Mouse (Mus musculus): Measurements from ENCODE around the gene Kiz. TPM values are rescaled to one million over a fixed set of nuclear protein-coding genes. Genes with fewer than 3 reads are reported as not detected.

The Kiz gene
- total and polyA plus RNA-seq, 2 experiments from 2014 or later, result 18.1 to 18.2 TPM

GRCm38 (mm10) chr2:146975453-146976028 is 119.9 kb downstream of the Kiz start:
- Histone ChIP-seq H3K36me3 (ENCODE audit: insufficient read depth) (no peaks in the 10 kb centered on the region), H3K9ac (no peak overlapping the region), H3K4me2 (ENCODE audit: low read depth) (no peak overlapping the region), H3K27me3 (ENCODE audit: insufficient read depth, low read length) (no peaks in the 10 kb centered on the region), H3K9me3 (ENCODE audit: low read length) (no peaks in the 10 kb centered on the region), H3K27ac (ENCODE audit: low read depth, low read length) (no peak overlapping the region), H3K4me1 (ENCODE audit: insufficient read depth) (no peaks in the 10 kb centered on the region), H3K4me3 (ENCODE audit: low read depth, low read length) (no peak overlapping the region)
- WGBS, result 64% methylated on average over 3 of the region's 3 CpGs
- TF ChIP-seq CTCF (IDR thresholded peaks at IDR 0.05; ENCODE audit: low read depth), result no peak
- DNase-seq, result no peak
- no peak for ATAC-seq

GRCm38 (mm10) chr2:146982786-146983185 is 127.1 kb downstream of the Kiz start:
- whole genome bisulfite sequencing, result 95% methylated on average over 2 of the region's 2 CpGs
- no peak for ATAC-seq
- TF ChIP-seq CTCF (IDR thresholded peaks at IDR 0.05; ENCODE audit: low read depth), result no peak
- Histone ChIP-seq H3K4me3 (ENCODE audit: low read depth, low read length) (no peak overlapping the region), H3K9me3 (ENCODE audit: low read length) (no peaks in the 10 kb centered on the region), H3K27me3 (ENCODE audit: insufficient read depth, low read length) (no peaks in the 10 kb centered on the region), H3K36me3 (ENCODE audit: insufficient read depth) (no peaks in the 10 kb centered on the region), H3K9ac (no peak overlapping the region), H3K4me1 (ENCODE audit: insufficient read depth) (no peaks in the 10 kb centered on the region), H3K4me2 (ENCODE audit: low read depth) (no peak overlapping the region), H3K27ac (ENCODE audit: low read depth, low read length) (no peak overlapping the region)
- no peak for DNase-seq

GRCm38 (mm10) chr2:146984831-146985230 is 129.2 kb downstream of the Kiz start:
- Histone ChIP-seq H3K4me2 (ENCODE audit: low read depth) (no peak overlapping the region), H3K4me3 (ENCODE audit: low read depth, low read length) (no peak overlapping the region), H3K9me3 (ENCODE audit: low read length) (no peaks in the 10 kb centered on the region), H3K27ac (ENCODE audit: low read depth, low read length) (no peak overlapping the region), H3K9ac (no peak overlapping the region), H3K4me1 (ENCODE audit: insufficient read depth) (no peaks in the 10 kb centered on the region), H3K27me3 (ENCODE audit: insufficient read depth, low read length) (no peaks in the 10 kb centered on the region), H3K36me3 (ENCODE audit: insufficient read depth) (no peaks in the 10 kb centered on the region)
- 92% methylated on average over 2 of the region's 2 CpGs for WGBS
- TF ChIP-seq CTCF (IDR thresholded peaks at IDR 0.05; ENCODE audit: low read depth), result no peak
- no peak for ATAC-seq
- no peak for DNase-seq

GRCm38 (mm10) chr2:146985807-146986206 is 130.1 kb downstream of the Kiz start:
- Histone ChIP-seq H3K4me3 (ENCODE audit: low read depth, low read length) (no peak overlapping the region), H3K36me3 (ENCODE audit: insufficient read depth) (no peaks in the 10 kb centered on the region), H3K27me3 (ENCODE audit: insufficient read depth, low read length) (no peaks in the 10 kb centered on the region), H3K9me3 (ENCODE audit: low read length) (no peaks in the 10 kb centered on the region), H3K27ac (ENCODE audit: low read depth, low read length) (no peak overlapping the region), H3K9ac (no peak overlapping the region), H3K4me1 (ENCODE audit: insufficient read depth) (no peaks in the 10 kb centered on the region), H3K4me2 (ENCODE audit: low read depth) (no peak overlapping the region)
- ATAC-seq (no peak), DNase-seq (no peak)
- 93% methylated on average over 1 of the region's 1 CpGs for WGBS
- no peak for TF ChIP-seq CTCF (IDR thresholded peaks at IDR 0.05; ENCODE audit: low read depth)

GRCm38 (mm10) chr2:146986429-146986828 is 130.8 kb downstream of the Kiz start:
- H3K36me3 ChIP-seq (ENCODE audit: insufficient read depth), result no peaks in the 10 kb centered on the region
- no peak for TF ChIP-seq CTCF (IDR thresholded peaks at IDR 0.05; ENCODE audit: low read depth)
- ATAC-seq, result no peak
- no peaks in the 10 kb centered on the region for H3K9me3 ChIP-seq (ENCODE audit: low read length)
- H3K9ac ChIP-seq, result no peak overlapping the region
- H3K27ac ChIP-seq (ENCODE audit: low read depth, low read length), result no peak overlapping the region
- no peak overlapping the region for H3K4me2 ChIP-seq (ENCODE audit: low read depth)
- H3K27me3 ChIP-seq (ENCODE audit: insufficient read depth, low read length), result no peaks in the 10 kb centered on the region
- no peak overlapping the region for H3K4me3 ChIP-seq (ENCODE audit: low read depth, low read length)
- no peak for DNase-seq
- H3K4me1 ChIP-seq (ENCODE audit: insufficient read depth), result no peaks in the 10 kb centered on the region

GRCm38 (mm10) chr2:147007265-147007664 is 151.6 kb downstream of the Kiz start:
- Histone ChIP-seq H3K4me2 (ENCODE audit: low read depth) (no peak overlapping the region), H3K4me1 (ENCODE audit: insufficient read depth) (peaks cover 4% of the 10 kb centered on the region), H3K27me3 (ENCODE audit: insufficient read depth, low read length) (no peaks in the 10 kb centered on the region), H3K9ac (no peak overlapping the region), H3K27ac (ENCODE audit: low read depth, low read length) (no peak overlapping the region), H3K9me3 (ENCODE audit: low read length) (no peaks in the 10 kb centered on the region), H3K4me3 (ENCODE audit: low read depth, low read length) (no peak overlapping the region), H3K36me3 (ENCODE audit: insufficient read depth) (no peaks in the 10 kb centered on the region)
- TF ChIP-seq CTCF (IDR thresholded peaks at IDR 0.05; ENCODE audit: low read depth), result no peak
- DNase-seq (no peak), ATAC-seq (no peak)
- 88% methylated on average over 2 of the region's 2 CpGs for WGBS

- H3K27ac ChIP-seq (ENCODE audit: low read depth, low read length), result no peak overlapping the region
- H3K4me1 ChIP-seq (ENCODE audit: insufficient read depth), result peaks cover 5% of the 10 kb centered on the region
- H3K4me2 ChIP-seq (ENCODE audit: low read depth), result no peak overlapping the region
- H3K9me3 ChIP-seq (ENCODE audit: low read length), result no peaks in the 10 kb centered on the region
- no peaks in the 10 kb centered on the region for H3K36me3 ChIP-seq (ENCODE audit: insufficient read depth)
- no peak overlapping the region for H3K9ac ChIP-seq
- DNase-seq (no peak), ATAC-seq (no peak)
- H3K4me3 ChIP-seq (ENCODE audit: low read depth, low read length), result no peak overlapping the region
- TF ChIP-seq CTCF (IDR thresholded peaks at IDR 0.05; ENCODE audit: low read depth), result no peak
- H3K27me3 ChIP-seq (ENCODE audit: insufficient read depth, low read length), result no peaks in the 10 kb centered on the region
Observed at GRCm38 (mm10) chr2:147009084-147009483, 153.4 kb downstream of the Kiz start.
